Mouse (Mus musculus) lung, postnatal 4 days (tissue): ENCODE measurements around the gene Gm21258.
"Not testable (repeated sequence)": the region's sequence is repeated elsewhere in the genome, so short reads cannot be mapped to it uniquely, and the experiment has no call there.

ENCODE experiments used
- DNase-seq, 2 experiments: peaks; one replicate each; pipeline ENCODE4 v3.0.0; 2021

Gm21258 gene

DNA sequence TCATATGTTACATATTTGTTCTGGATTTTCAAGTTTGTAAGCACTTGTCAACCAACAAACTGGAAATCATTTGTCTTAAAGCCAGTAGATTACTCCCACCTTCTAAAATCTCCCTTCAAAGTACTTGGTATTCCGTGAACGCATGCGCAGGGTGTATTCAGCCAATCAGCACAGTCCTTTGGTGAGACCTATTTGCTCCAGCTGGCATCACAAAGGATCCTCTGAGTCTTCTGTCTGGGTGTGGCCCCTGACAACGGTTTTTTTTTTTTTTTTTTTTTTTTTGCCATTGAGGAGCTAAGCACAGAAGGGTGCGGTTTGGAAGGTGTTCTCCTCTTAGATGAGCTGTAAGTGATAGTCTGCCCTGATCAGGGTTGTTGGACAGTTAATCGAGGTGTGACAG is at the start of gene Gm21258:
Gene Gm21258, plus strand, starts transcription at position 301 of the 400 bp plus-strand sequence.
- not testable (repeated sequence) for DNase-seq
